Mouse (Mus musculus) intestine, embryonic 14.5 days (tissue): Measurements from ENCODE around the gene Asb8. TPM values are rescaled to one million over a fixed set of nuclear protein-coding genes. Genes with fewer than 3 reads are reported as not detected.

Experiments used
- ATAC-seq: fragments of 200-750 bp; cut with Nextera tagmentation; replicated peaks from 2 replicates; pipeline ENCODE4 v1.8.0; 2017; ENCODE audit warnings: low read depth, moderate number of reproducible peaks, moderate TSS enrichment, moderate library complexity; ENCODE audit not compliant: low FRiP score, low TSS enrichment
- DNase-seq: peaks from one replicate; pipeline ENCODE4 v3.0.0-alpha.2; 2018; ENCODE audit warnings: low spot score
- H3K27ac ChIP-seq: fragments of 300-500 bp; sonication (generic); 2 replicates; pipeline ENCODE4 v1.5.1; 2014; ENCODE audit warnings: low read depth, mild to moderate bottlenecking, control low read depth
- H3K27me3 ChIP-seq: fragments of 300-500 bp; sonication (generic); replicated peaks from 2 replicates; pipeline ENCODE4 v1.6.1; 2014; ENCODE audit warnings: low read length, control low read depth; ENCODE audit not compliant: control insufficient read depth, insufficient read depth
- H3K36me3 ChIP-seq: fragments of 300-500 bp; sonication (generic); 2 replicates; pipeline ENCODE4 v1.6.1; 2014; ENCODE audit warnings: low read length, control low read depth; ENCODE audit not compliant: control insufficient read depth, insufficient read depth
- H3K4me1 ChIP-seq: fragments of 300-500 bp; sonication (generic); replicated peaks from 2 replicates; pipeline ENCODE4 v1.6.1; 2014; ENCODE audit warnings: low read length, control low read depth, mixed read lengths; ENCODE audit not compliant: control insufficient read depth, insufficient read depth
- H3K4me2 ChIP-seq: fragments of 300-500 bp; sonication (generic); 2 replicates; pipeline ENCODE4 v1.6.1; 2014; ENCODE audit warnings: low read length
- H3K4me3 ChIP-seq: fragments of 300-500 bp; sonication (generic); 2 replicates; pipeline ENCODE4 v1.5.1; 2014; ENCODE audit warnings: low read depth, low read length, control low read depth, mixed read lengths
- H3K9ac ChIP-seq: fragments of 300-500 bp; sonication (generic); 2 replicates; pipeline ENCODE4 v1.6.1; 2014; ENCODE audit warnings: mild to moderate bottlenecking, low read length
- H3K9me3 ChIP-seq: fragments of 300-500 bp; sonication (generic); 2 replicates; pipeline ENCODE4 v1.6.1; 2016; ENCODE audit warnings: low read length, control low read depth; ENCODE audit not compliant: control insufficient read depth
- WGBS: fragments of 180-500 bp; shearing (Covaris S2); extraction: QIAGEN DNeasy Blood & Tissue Kit; methylation state at CpG from one replicate; pipeline ENCODE4 v1.1.7; 2014; 5-methylcytosine and 5-hydroxymethylcytosine counted together
- polyA plus RNA-seq: library from polyadenylated mRNA; unstranded; fragments of >200 nt; fragmentation: Nextera tagmentation; extraction: Ambion mirVana; gene quantifications from 2 replicates; pipeline ENCODE4 v1.2.1, GENCODE M21; 2014

Asb8 gene
- polyA plus RNA-seq, 1 experiment from 2014 or later, result 47.7 TPM

DNA sequence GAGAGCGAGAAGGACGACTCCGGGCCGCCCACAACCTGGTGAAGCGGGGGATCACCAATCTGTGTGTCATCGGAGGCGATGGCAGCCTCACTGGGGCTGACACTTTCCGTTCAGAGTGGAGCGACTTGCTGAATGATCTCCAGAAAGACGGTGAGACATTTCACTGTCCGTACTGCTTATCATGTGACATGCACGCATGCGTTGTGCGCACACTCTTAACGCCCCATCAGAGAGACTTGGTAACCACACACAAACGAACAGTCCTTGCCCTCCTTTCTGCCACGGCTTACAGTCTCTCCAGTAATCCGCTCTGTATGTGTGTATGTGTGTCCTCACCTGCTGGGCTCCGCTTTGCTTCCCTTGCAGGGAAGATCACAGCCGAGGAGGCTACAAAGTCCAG lies 44.6 kb downstream of the Asb8 start:
- 93% methylated on average over 20 of the region's 20 CpGs for WGBS
- DNase-seq (no peak), ATAC-seq (no peak)
- Histone ChIP-seq H3K9ac (no peak overlapping the region), H3K4me2 (no peak overlapping the region), H3K27ac (no peak overlapping the region), H3K4me1 (no peaks in the 10 kb centered on the region), H3K4me3 (no peak overlapping the region), H3K36me3 (peaks cover 70% of the 10 kb centered on the region), H3K27me3 (no peaks in the 10 kb centered on the region), H3K9me3 (no peaks in the 10 kb centered on the region)

DNA sequence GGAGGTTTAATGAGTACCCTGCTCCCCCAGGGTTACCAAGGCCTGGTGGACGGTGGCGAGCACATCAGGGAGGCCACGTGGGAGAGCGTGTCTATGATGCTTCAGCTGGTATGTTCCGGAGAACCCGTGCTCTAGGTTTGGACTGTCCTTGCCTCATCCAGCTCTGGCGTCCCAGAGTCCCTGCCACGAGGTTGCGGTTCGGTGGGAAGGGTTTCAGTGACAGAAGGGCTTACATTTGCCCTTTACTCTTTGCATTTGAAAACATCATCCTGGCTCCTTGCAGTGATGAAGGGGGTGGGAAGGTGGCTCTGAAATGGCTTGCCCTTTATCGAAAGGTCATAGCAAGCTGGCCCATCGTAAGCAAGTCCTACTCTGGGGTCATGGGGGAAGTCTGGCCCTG lies 46.1 kb downstream of the Asb8 start:
- no peaks in the 10 kb centered on the region for H3K27me3 ChIP-seq
- DNase-seq, result no peak
- WGBS, result 85% methylated on average over 12 of the region's 12 CpGs
- H3K36me3 ChIP-seq, result peaks cover 69% of the 10 kb centered on the region
- no peak overlapping the region for H3K9ac ChIP-seq
- no peak overlapping the region for H3K27ac ChIP-seq
- no peak overlapping the region for H3K4me2 ChIP-seq
- ATAC-seq, result no peak
- H3K4me1 ChIP-seq, result no peaks in the 10 kb centered on the region
- no peaks in the 10 kb centered on the region for H3K9me3 ChIP-seq
- no peak overlapping the region for H3K4me3 ChIP-seq

GRCm38 (mm10) chr15:98116287-98116686 lies 49.1 kb downstream of the Asb8 start:
- no peak overlapping the region for H3K9ac ChIP-seq
- no peak overlapping the region for H3K4me3 ChIP-seq
- 83% methylated on average over 5 of the region's 5 CpGs for WGBS
- no peak overlapping the region for H3K27ac ChIP-seq
- no peaks in the 10 kb centered on the region for H3K9me3 ChIP-seq
- ATAC-seq (no peak), DNase-seq (no peak)
- no peaks in the 10 kb centered on the region for H3K4me1 ChIP-seq
- H3K36me3 ChIP-seq, result peaks cover 48% of the 10 kb centered on the region
- no peak overlapping the region for H3K4me2 ChIP-seq
- no peaks in the 10 kb centered on the region for H3K27me3 ChIP-seq

GRCm38 (mm10) chr15:98115779-98116163 lies 49.7 kb downstream of the Asb8 start:
- Histone ChIP-seq H3K4me1 (no peaks in the 10 kb centered on the region), H3K4me3 (no peak overlapping the region), H3K36me3 (peaks cover 42% of the 10 kb centered on the region), H3K9me3 (no peaks in the 10 kb centered on the region), H3K4me2 (no peak overlapping the region), H3K27me3 (no peaks in the 10 kb centered on the region), H3K27ac (no peak overlapping the region), H3K9ac (no peak overlapping the region)
- DNase-seq (no peak), ATAC-seq (no peak)
- 88% methylated on average over 9 of the region's 9 CpGs for WGBS

GRCm38 (mm10) chr15:98114852-98115778 lies 50.3 kb downstream of the Asb8 start:
- Histone ChIP-seq H3K9ac (no peak overlapping the region), H3K36me3 (peaks cover 36% of the 10 kb centered on the region), H3K4me3 (no peak overlapping the region), H3K27ac (no peak overlapping the region), H3K9me3 (no peaks in the 10 kb centered on the region), H3K27me3 (no peaks in the 10 kb centered on the region), H3K4me2 (no peak overlapping the region), H3K4me1 (no peaks in the 10 kb centered on the region)
- DNase-seq (no peak), ATAC-seq (no peak)
- WGBS, result 81% methylated on average over 10 of the region's 10 CpGs

DNA sequence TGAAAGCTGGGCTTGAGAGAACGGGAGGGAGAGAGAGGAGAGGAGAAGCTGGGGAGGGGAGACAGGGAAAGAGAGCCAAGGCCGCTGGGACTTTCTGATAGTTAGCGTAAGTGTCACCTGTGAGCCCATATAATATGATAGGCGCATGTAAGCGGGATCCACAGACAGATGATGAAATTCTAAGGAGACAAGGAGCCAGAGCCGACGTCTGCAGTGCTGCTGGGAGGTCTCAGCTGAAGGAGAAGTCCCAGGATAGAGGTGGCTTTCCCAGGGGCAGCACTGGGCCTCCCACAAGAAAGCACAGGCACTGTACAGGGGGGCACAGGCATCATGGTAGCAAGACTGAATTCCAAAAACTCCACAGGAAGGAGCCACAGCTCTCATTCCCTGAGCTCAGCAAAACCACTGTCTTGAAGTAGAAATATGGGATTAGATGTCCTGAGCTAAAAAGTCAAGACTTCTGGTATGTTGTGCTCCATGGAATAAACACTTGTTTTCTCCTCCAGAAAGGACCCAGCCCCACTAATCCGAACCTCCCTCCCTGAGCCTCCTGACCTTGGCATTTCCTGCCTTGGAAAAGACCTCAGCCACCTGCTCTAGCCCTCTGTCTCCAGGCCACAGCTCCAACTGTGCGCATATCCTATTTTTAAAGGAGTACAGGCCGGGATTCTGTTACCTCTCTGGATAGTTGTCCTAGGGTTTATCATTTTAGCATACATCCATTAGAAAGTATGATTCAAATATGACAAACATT lies 51.1 kb downstream of the Asb8 start:
- peaks cover 29% of the 10 kb centered on the region for H3K36me3 ChIP-seq

DNA sequence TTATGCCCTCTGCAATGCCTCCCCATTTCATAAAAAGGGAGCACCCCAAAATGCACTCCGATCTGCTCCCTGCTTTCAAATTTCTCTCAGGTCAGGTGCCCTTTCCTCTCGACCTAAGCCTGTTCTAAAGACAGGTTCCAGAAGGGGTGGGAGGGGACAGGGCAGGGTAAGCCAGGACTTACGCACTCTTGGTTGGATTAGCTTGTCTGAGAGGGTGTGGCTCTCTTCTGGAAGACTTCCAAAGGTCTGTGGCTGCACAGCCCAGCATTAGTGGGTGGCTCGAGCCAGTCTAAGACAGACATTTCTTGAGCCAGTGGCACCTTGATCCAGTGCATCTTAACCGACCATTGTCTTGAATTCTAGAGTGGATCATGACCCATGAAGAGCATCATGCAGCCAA lies 53.6 kb downstream of the Asb8 start:
- Histone ChIP-seq H3K4me1 (0 out of 2 replicates have a peak, but pooled peaks cover 8% of the 10 kb centered on the region), H3K9ac (no peak overlapping the region), H3K27me3 (no peaks in the 10 kb centered on the region), H3K36me3 (peaks cover 17% of the 10 kb centered on the region), H3K27ac (no peak overlapping the region), H3K4me3 (no peak overlapping the region), H3K4me2 (no peak overlapping the region), H3K9me3 (no peaks in the 10 kb centered on the region)
- no peak for ATAC-seq
- no peak for DNase-seq
- WGBS, result 70% methylated on average over 5 of the region's 5 CpGs

More for the DNA sequence above, 51.1 kb downstream of the Asb8 start:
- no peak overlapping the region for H3K4me3 ChIP-seq
- H3K9me3 ChIP-seq, result no peaks in the 10 kb centered on the region
- no peak overlapping the region for H3K9ac ChIP-seq
- H3K4me2 ChIP-seq, result no peak overlapping the region
- no peaks in the 10 kb centered on the region for H3K27me3 ChIP-seq
- WGBS, result 81% methylated on average over 10 of the region's 10 CpGs
- DNase-seq (no peak), ATAC-seq (no peak)
- H3K4me1 ChIP-seq, result no peaks in the 10 kb centered on the region
- H3K27ac ChIP-seq, result no peak overlapping the region

GRCm38 (mm10) chr15:98108297-98109152 lies 56.9 kb downstream of the Asb8 start:
- Histone ChIP-seq H3K9me3 (no peaks in the 10 kb centered on the region), H3K9ac (peak overlapping the region; percentile 61), H3K4me3 (peak overlapping the region; percentile 70), H3K4me2 (peak overlapping the region; percentile 66), H3K27ac (peak overlapping the region; percentile 60), H3K4me1 (0 out of 2 replicates have a peak, but pooled peaks cover 8% of the 10 kb centered on the region), H3K27me3 (no peaks in the 10 kb centered on the region), H3K36me3 (peaks cover 9% of the 10 kb centered on the region)
- DNase-seq, result peak; percentile 89
- 3% methylated on average over 36 of the region's 37 CpGs for WGBS
- ATAC-seq, result peak; percentile 91
